Mouse (Mus musculus) v-Abl transformed pro-B cells (cell line): ENCODE data around the gene Klf9.

ENCODE experiments used
- in situ Hi-C, 2 experiments: fragments of 400-800 bp; cut with MboI; formaldehyde crosslinking; loops; one replicate each; pipeline ENCODE4 v1.15.1; 2025; ENCODE audit not compliant: unreplicated experiment in 2 of 2

Klf9 gene

GRCm38 (mm10) chr19:23189744-23190143 lies 48.7 kb downstream of the Klf9 start:
- in situ Hi-C loops = no loop called here

GRCm38 (mm10) chr19:23191486-23191885 lies 50.5 kb downstream of the Klf9 start:
- in situ Hi-C loops = no loop called here

GRCm38 (mm10) chr19:23193076-23193475 lies 52.0 kb downstream of the Klf9 start:
- in situ Hi-C loops = no loop called here

GRCm38 (mm10) chr19:23202106-23202505 lies 61.1 kb downstream of the Klf9 start:
- in situ Hi-C loops = loop anchor here in 1 of 2 experiments (10.0 kb wide), 1 partner anchor 47 kb away; no protein-coding TSS in a partner anchor

GRCm38 (mm10) chr19:23203505-23204053 lies 62.6 kb downstream of the Klf9 start:
- in situ Hi-C loops = loop anchor here in 1 of 2 experiments (10.0 kb wide), 1 partner anchor 49 kb away; no protein-coding TSS in a partner anchor

GRCm38 (mm10) chr19:23211325-23211724 lies 70.3 kb downstream of the Klf9 start:
- in situ Hi-C loops = no loop called here

- in situ Hi-C loops = no loop called here
These were observed 73.3 kb downstream of the Klf9 start for GRCm38 (mm10) chr19:23214326-23214725.
